Mouse (Mus musculus) midbrain, embryonic 14.5 days (tissue): ENCODE measurements around the gene Ddx6. TPM values are rescaled to one million over a fixed set of nuclear protein-coding genes. Genes with fewer than 3 reads are reported as not detected.
A peak's percentile ranks its signal among the peaks of the same experiment; 100 is the strongest.

Experiments
- ATAC-seq: fragments of 200-750 bp; cut with Nextera tagmentation; 2 replicates; pipeline ENCODE4 v1.8.0; 2017; ENCODE audit warnings: moderate number of reproducible peaks, moderate library complexity; ENCODE audit not compliant: low FRiP score, low TSS enrichment
- DNase-seq: peaks from one replicate; pipeline ENCODE4 v3.0.0-alpha.2; 2015
- H3K27ac ChIP-seq: fragments of 300-500 bp; sonication (generic); replicated peaks from 2 replicates; pipeline ENCODE4 v1.5.1; 2014; ENCODE audit warnings: mild to moderate bottlenecking, low read depth, low read length, moderate library complexity
- H3K27me3 ChIP-seq: fragments of 300-500 bp; sonication (generic); 2 replicates; pipeline ENCODE4 v1.6.1; 2014; ENCODE audit warnings: low read length, control low read depth, mixed read lengths; ENCODE audit not compliant: control insufficient read depth, insufficient read depth
- H3K36me3 ChIP-seq: fragments of 300-500 bp; sonication (generic); 2 replicates; pipeline ENCODE4 v1.6.1; 2014; ENCODE audit warnings: low read length, control low read depth; ENCODE audit not compliant: control insufficient read depth, insufficient read depth
- H3K4me1 ChIP-seq: fragments of 300-500 bp; sonication (generic); 2 replicates; pipeline ENCODE4 v1.6.1; 2014; ENCODE audit warnings: mild to moderate bottlenecking, antibody characterized with exemption, low read length, control low read depth; ENCODE audit not compliant: control insufficient read depth, insufficient read depth
- H3K4me2 ChIP-seq: fragments of 300-500 bp; sonication (generic); 2 replicates; pipeline ENCODE4 v1.6.1; 2014; ENCODE audit warnings: mild to moderate bottlenecking, low read length, moderate library complexity
- H3K4me3 ChIP-seq: fragments of 300-500 bp; sonication (generic); replicated peaks from 2 replicates; pipeline ENCODE4 v1.5.1; 2014; ENCODE audit warnings: low read depth, low read length
- H3K9ac ChIP-seq: fragments of 300-500 bp; sonication (generic); replicated peaks from 2 replicates; pipeline ENCODE4 v1.6.1; 2014; ENCODE audit warnings: mild to moderate bottlenecking, low read length, moderate library complexity
- H3K9me3 ChIP-seq: fragments of 300-500 bp; sonication (generic); 2 replicates; pipeline ENCODE4 v1.6.1; 2016; ENCODE audit warnings: low read length, control low read depth, mixed read lengths; ENCODE audit not compliant: control insufficient read depth
- WGBS: fragments of 180-500 bp; shearing (Covaris S2); extraction: QIAGEN DNeasy Blood & Tissue Kit; methylation state at CpG from one replicate; pipeline ENCODE4 v1.1.7; 2014; 5-methylcytosine and 5-hydroxymethylcytosine counted together
- polyA plus RNA-seq: library from polyadenylated mRNA; unstranded; fragments of >200 nt; fragmentation: Nextera tagmentation; extraction: Ambion mirVana; gene quantifications from 2 replicates; pipeline ENCODE4 v1.2.1, GENCODE M21; 2014

Ddx6 gene
- polyA plus RNA-seq, result 26.4 and 51.8 TPM in 2 replicates

DNA sequence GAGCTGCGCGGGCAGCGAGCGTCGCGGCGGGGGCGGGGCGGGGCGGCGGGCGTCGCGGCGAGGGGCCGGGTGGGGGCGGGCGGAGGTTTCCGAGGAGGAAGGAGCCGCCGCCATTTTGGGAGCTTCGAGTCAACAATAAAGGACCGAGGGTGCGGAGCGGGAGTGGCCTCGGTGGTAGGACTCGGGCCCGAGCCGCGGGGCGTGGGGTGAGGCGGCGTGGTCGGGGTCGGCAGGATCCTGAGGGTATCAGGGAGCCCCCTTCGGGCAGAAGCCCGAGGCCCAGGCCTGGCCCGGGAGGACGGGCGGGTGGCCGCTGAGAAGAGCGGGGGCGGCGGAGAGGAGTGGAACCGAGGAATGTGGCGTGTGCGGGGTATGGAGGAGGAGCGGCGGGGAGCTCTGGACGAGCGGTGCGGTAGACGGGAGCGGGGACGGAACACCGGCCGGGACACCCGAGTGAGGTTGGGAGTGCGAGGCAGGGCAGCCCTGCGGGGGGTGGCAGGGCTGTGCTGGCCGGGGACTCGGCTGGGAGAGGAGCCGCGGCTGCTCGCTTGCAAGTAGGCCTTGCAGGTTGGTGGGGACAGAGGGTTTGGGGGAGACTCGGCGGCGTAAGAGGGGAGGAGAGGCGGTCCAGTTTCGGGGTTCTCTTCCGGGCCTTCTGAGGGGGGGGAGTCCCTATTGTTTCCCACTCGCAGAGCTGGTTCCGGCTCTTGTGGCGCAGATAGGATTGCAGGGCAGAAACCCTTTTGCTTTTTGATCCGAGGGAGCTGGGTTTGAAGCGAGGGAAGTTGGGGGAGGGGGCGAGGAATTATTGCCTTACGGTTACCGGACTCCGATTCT, at the start of gene Ddx6:
Gene Ddx6, plus strand, starts transcription at position 114 of the 837 bp plus-strand sequence.
- H3K9ac ChIP-seq, result peak within 1 kb of the TSS; percentile 100
- under 1% methylated on average over 60 of the region's 80 CpGs for WGBS

DNA sequence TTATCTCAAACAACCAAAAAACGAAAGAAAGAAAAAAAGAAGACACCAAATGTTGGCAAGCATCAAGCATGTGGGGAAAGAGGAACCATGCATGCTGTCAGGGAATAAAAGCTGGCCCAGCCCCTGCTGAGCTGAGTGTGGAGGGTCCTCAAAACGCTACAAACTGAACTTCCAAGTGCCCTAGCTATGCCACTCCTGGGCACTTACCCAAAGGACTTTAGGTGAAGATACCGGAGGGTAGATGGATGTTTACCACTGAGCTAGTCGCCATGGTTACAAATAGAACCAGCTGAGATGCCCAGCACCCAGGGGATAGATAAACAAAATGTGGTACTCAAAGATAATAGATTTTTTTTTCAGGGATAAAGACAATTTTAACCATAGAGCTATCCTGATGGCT, 43.1 kb upstream of the Ddx6 start, which contains the start of gene Cxcr5:
Gene Cxcr5, minus strand, starts transcription at position 281 of the 400 bp plus-strand sequence.
- no peak within 1 kb of the TSS for H3K27ac ChIP-seq
- H3K9ac ChIP-seq, result no peak within 1 kb of the TSS
- H3K36me3 ChIP-seq, result no peaks in the 10 kb centered on the region
- no peaks in the 10 kb centered on the region for H3K4me1 ChIP-seq
- ATAC-seq, result no peak
- 59% methylated on average over 4 of the region's 4 CpGs for WGBS
- peak; percentile 23 for DNase-seq
- no peak within 1 kb of the TSS for H3K4me2 ChIP-seq
- H3K4me3 ChIP-seq, result no peak within 1 kb of the TSS
- no peaks in the 10 kb centered on the region for H3K27me3 ChIP-seq
- H3K9me3 ChIP-seq, result peaks cover 4% of the 10 kb centered on the region; the same call in 1 of the 2 replicates

More for the DNA sequence above, at the start of gene Ddx6:
- Histone ChIP-seq H3K4me3 (peak within 1 kb of the TSS; percentile 99), H3K27me3 (no peaks in the 10 kb centered on the region), H3K27ac (peak within 1 kb of the TSS; percentile 100), H3K4me2 (peak within 1 kb of the TSS; percentile 82), H3K36me3 (peaks cover 25% of the 10 kb centered on the region), H3K9me3 (no peaks in the 10 kb centered on the region), H3K4me1 (peaks cover 36% of the 10 kb centered on the region)
- peak; percentile 73 for DNase-seq
- ATAC-seq, result peak; percentile 84

GRCm38 (mm10) chr9:44562936-44563335, 41.8 kb upstream of the Ddx6 start:
- H3K27me3 ChIP-seq, result no peaks in the 10 kb centered on the region
- no peak overlapping the region for H3K4me2 ChIP-seq
- DNase-seq (no peak), ATAC-seq (no peak)
- H3K9me3 ChIP-seq, result peaks cover 4% of the 10 kb centered on the region; the same call in 1 of the 2 replicates
- WGBS, result 48% methylated on average over 12 of the region's 12 CpGs
- no peaks in the 10 kb centered on the region for H3K4me1 ChIP-seq
- no peaks in the 10 kb centered on the region for H3K36me3 ChIP-seq
- H3K27ac ChIP-seq, result no peak overlapping the region
- H3K9ac ChIP-seq, result no peak overlapping the region
- no peak overlapping the region for H3K4me3 ChIP-seq

DNA sequence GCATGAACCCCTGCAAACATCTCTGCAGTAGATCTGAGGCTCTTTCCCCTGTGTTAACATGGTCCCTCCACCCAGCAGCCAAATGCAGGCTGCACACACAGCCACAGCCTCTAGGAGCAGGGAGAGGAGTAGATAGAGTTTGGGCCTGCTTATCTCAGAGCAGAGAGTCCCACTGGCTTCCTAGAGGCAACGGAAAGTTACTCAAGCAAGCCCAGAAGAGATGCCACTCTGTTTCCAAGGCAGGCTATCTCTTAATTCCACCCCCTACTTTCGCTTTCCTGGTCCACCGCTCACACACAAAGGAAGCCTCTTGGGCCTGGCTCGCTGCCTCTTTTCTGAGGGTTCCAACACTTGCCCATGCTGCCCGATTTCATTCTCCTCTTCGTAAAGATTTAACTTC, 39.3 kb upstream of the Ddx6 start:
- Histone ChIP-seq H3K4me1 (no peaks in the 10 kb centered on the region), H3K9me3 (no peaks in the 10 kb centered on the region), H3K4me3 (no peak overlapping the region), H3K27me3 (no peaks in the 10 kb centered on the region), H3K4me2 (no peak overlapping the region), H3K9ac (no peak overlapping the region), H3K36me3 (no peaks in the 10 kb centered on the region), H3K27ac (0 out of 2 replicates have a peak overlapping the region, but pooled peaks have one; percentile 37)
- DNase-seq, result peak; percentile 41
- no peak for ATAC-seq
- 5% methylated on average over 6 of the region's 6 CpGs for WGBS

DNA sequence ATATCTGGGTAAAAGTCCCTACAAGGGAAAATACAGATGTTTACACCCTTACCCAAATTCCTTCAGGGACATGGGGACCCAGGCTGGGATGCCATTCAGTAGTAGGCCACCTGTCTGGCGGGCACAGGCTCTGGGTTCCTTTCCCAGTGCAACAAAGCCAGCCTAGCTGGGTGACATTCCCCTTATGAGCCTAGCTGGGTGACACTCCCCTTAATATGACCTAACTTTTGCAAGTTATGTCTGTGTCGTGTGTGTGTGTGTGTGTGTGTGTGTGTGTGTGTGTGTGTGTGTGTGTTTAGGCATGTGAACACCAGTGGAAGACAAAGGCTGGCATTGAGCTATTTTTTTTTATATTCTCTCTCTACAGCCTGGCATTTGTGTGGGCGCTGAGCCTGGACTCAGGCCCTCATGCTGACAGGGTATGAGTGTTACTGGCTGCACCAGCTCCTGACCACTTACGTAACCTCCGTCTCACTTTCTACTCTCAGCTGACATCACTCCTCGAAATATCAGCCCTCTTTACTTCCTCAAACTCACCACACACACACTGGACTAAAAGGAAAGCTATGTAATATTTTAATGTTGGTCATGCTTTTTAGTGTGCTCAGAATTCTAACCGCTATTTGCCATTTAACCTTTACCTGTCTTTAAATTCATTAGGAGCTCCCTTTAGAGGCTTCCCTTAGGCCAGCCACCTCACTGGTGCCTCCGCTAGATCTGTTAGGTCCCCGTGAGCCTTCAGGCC, 37.2 kb upstream of the Ddx6 start:
- Histone ChIP-seq H3K27ac (no peak overlapping the region), H3K27me3 (no peaks in the 10 kb centered on the region), H3K4me2 (no peak overlapping the region), H3K9me3 (no peaks in the 10 kb centered on the region), H3K9ac (no peak overlapping the region), H3K36me3 (no peaks in the 10 kb centered on the region), H3K4me1 (no peaks in the 10 kb centered on the region), H3K4me3 (no peak overlapping the region)
- 80% methylated on average over 9 of the region's 9 CpGs for WGBS
- no peak for ATAC-seq
- no peak for DNase-seq

- Histone ChIP-seq H3K4me3 (no peak overlapping the region), H3K36me3 (no peaks in the 10 kb centered on the region), H3K9me3 (no peaks in the 10 kb centered on the region), H3K4me2 (no peak overlapping the region), H3K27me3 (no peaks in the 10 kb centered on the region), H3K4me1 (no peaks in the 10 kb centered on the region), H3K9ac (no peak overlapping the region), H3K27ac (no peak overlapping the region)
- no peak for DNase-seq
- ATAC-seq, result no peak
- 22% methylated on average over 7 of the region's 7 CpGs for WGBS
Measured at GRCm38 (mm10) chr9:44568083-44568455, 36.6 kb upstream of the Ddx6 start.

DNA sequence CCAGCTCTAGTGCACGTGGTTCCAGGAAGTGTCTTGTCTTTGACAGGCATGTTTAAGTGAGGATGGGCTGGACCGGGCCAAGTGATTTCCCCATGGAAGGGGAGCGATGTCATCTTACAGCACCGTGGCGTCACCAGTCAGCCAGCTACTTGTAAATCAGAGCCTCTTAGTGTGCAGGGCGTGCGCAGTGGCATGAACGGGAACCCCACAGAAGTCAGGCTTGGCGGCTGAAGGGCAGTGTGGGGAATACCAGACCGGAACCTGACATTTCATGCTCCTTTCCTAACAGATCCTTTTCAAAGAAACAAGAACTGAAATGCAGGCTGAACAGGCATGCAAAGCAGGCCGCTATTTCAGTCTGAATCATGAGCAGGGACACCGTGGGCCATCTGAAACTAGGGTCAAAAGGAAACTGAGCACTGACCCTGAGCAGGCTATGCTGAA, 33.7 kb upstream of the Ddx6 start:
- Histone ChIP-seq H3K27me3 (no peaks in the 10 kb centered on the region), H3K4me1 (no peaks in the 10 kb centered on the region), H3K36me3 (no peaks in the 10 kb centered on the region), H3K9me3 (no peaks in the 10 kb centered on the region), H3K4me2 (no peak overlapping the region), H3K4me3 (no peak overlapping the region), H3K27ac (no peak overlapping the region), H3K9ac (no peak overlapping the region)
- no peak for DNase-seq
- WGBS, result 83% methylated on average over 12 of the region's 12 CpGs
- no peak for ATAC-seq

GRCm38 (mm10) chr9:44573306-44573705, 31.4 kb upstream of the Ddx6 start:
- Histone ChIP-seq H3K9me3 (no peaks in the 10 kb centered on the region), H3K4me1 (no peaks in the 10 kb centered on the region), H3K27ac (no peak overlapping the region), H3K4me2 (no peak overlapping the region), H3K4me3 (no peak overlapping the region), H3K9ac (no peak overlapping the region), H3K36me3 (no peaks in the 10 kb centered on the region), H3K27me3 (no peaks in the 10 kb centered on the region)
- WGBS, result 79% methylated on average over 4 of the region's 4 CpGs
- ATAC-seq, result no peak
- no peak for DNase-seq
